Mouse (Mus musculus): ENCODE measurements around the gene Fads6.

Fads6 gene

DNA sequence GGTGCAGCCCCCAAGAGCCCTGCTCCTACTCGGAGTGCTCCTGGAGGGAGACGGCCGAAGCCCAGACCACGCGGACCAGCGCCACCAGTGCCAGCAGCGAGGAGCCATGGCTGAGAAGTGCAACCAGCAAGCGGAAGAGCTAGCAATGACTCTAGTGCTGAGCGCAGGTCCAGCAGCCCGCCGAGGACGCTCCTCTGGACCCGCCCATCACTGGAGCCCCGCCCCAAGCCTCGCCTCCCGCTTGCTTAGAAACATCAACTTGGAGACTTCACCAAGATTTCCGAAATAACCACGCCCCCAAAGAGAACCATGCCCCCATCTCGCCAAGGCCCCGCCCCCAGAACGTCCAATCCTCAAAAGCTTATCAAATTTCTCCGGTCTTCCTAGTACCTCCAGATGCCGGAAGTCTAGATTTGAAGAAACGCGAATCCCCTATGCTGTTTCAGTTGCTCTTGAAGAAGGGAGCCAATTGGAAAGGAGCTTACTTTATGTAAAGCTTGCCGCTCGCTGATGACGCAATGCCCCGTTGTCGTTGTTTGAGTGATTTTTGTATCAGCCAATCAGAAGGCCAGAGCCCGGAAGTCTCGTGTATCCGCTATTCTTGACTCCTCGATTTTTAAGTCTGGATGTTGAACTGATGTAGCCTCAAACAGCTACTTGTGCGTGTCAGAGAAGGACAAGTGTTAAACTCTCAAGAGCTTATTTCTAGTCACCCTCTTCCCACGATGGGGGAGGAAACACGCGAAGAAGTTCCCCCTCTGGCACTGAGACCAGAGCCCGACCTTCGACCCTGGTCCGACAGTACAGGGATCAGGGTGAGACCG lies 20.5 kb downstream of the Fads6 start, which contains the start of gene Fdxr:
Gene Fdxr (minus strand): TSS at position 271 of the 824 bp plus-strand sequence.
- peak; percentile 99 for DNase-seq (ENCODE audit: low spot score)

DNA sequence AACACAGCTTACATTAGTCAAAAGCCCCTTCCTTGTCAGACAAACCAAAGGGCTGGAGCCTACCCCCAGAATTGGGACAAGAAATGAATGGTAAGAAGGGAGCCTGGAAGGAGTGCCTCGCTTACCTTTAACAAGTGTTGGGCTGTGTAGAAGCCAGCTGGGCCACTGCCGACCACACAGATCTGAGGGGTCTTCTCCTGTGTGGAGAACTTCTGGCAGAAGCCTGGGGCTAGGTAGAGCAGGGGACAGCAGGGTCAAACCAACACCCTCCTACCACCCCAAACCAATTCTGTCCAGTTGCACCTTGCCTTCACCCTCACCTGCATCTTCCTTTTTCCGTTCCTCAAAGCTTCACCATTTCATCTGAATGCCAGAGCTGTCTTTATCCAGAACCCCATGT lies 21.5 kb downstream of the Fads6 start:
- no peak for DNase-seq (ENCODE audit: low spot score)

DNA sequence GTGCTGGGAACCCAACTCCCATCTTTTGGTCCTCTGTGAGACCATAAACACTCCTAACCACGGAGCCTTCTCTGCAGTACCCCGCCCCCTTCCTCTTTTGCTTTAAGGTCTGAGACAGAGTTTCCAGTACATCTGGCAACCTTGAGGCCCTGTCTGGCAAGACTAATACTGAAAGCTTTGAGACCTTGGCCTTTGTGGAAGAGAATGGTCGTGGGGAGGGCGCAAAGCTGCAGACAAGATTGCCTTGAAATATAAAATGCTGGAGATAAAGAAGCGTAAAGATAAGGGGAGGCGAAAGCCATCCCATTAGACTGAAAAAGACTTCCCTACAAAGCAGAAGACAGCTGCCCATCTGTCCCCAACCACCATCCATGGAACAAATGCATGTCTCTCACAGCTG lies 22.0 kb downstream of the Fads6 start:
- DNase-seq (ENCODE audit: low spot score), result no peak

DNA sequence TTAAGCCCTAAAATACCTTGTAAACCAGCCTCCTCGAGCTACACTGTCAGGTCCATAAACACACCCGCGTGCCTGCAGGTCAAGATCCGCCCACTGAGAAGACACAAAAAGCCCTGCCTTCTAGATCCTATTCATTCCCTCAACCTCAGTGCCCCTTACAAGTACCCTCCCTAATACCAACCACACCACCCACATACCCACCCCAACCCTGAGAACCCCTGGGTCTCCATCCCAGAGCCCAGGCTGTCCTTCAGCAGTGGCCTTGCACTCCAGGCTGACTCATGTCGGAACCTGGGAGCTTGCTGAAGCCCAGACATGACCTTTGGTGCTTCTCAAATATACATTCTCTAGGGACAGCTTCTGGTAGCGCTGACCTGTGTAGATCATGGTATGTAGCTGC lies 22.7 kb downstream of the Fads6 start:
- DNase-seq (ENCODE audit: low spot score), result no peak

- DNase-seq (ENCODE audit: low spot score), result no peak
Measured at GRCm38 (mm10) chr11:115274178-115274577, 23.3 kb downstream of the Fads6 start.

DNA sequence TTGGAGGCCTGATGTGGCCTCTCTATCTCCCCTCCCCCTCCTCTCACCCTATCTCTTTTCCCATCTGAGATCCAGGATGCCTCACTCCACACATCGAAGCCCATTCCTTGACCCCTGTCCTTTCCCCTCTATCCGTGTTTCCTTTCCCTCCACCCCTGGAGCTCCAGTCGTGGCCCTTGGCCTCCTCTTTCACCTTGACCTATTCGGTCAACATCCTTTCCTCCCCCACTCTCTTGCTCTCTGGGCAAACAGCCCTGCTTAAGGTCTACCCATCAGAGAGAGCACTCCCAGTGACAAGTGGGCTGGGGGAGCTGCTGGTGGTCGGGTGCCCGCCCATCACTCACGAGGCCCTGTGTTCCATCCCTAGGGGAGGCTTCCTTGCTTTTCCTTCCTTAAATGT lies 23.7 kb downstream of the Fads6 start:
- no peak for DNase-seq (ENCODE audit: low spot score)

DNA sequence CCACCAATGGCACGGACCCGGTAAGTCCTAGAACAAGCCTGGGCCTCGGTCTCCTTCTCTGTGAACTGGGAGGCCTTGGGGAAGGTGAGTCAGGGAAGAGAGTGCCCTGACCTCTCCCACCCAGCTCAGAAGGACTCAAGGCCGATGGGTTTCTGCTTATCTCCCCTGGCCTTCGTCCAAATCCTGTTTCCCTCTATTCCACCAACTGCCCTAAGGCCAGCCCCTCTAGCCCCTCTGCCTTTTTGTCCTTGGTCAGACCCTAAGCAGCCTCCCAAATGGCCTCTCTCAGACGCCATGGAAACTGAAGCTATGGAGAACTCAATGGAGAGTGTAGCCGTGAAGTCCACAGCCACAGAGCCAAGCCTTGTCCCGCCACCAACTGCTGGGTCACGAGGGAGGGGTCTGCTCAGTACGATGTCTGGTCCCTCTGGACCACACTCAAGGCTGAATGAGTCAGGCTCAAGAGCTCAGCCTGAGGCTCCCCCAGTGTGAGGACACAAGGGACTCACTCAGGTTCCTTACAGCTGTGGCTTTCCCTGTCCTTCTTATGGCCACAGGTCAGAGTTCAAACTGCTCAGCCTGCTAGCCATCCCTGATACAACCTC lies 24.5 kb downstream of the Fads6 start:
- DNase-seq (ENCODE audit: low spot score), result no peak

GRCm38 (mm10) chr11:115271481-115271880 lies 26.0 kb downstream of the Fads6 start:
- no peak for DNase-seq (ENCODE audit: low spot score)

GRCm38 (mm10) chr11:115271052-115271451 lies 26.4 kb downstream of the Fads6 start:
- DNase-seq (ENCODE audit: low spot score), result no peak

GRCm38 (mm10) chr11:115270148-115270861 lies 27.2 kb downstream of the Fads6 start:
- peak; percentile 76 for DNase-seq (ENCODE audit: low spot score)

DNA sequence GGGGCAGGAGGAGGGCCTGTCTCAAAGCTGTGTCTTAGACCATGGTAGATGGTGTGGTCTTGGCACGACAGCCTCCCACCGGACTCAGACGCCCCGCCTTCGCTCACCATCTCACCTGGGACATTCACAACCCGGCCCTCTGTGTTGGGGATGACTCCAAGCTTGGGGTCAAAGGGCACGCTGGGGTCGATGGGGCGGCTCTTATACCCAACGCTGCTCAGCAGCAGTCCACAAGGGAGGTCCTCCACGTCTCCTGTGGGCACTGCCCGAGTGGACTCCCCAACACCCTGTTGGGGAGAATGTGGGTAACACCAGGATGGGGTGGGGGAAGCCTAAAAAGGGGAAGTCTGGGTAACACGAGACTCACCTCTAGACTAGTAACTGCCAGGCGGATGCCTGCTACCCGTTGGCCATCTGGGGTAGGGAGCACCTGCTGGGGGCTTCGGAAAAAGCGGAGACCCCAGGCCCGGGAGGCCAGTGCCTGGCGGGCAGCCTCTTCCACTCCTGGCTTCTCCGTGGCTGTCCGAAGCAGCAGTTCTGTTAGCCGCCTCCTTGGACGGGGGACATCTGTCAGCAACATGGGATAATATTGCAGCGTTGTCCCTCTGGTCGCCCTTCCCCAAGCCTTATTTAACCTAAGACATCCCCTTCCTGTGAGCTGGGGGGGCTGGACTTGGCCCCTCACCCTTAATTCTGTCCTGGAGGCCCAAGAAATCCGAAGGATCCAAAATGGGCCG lies 28.0 kb downstream of the Fads6 start:
- DNase-seq (ENCODE audit: low spot score), result no peak

DNA sequence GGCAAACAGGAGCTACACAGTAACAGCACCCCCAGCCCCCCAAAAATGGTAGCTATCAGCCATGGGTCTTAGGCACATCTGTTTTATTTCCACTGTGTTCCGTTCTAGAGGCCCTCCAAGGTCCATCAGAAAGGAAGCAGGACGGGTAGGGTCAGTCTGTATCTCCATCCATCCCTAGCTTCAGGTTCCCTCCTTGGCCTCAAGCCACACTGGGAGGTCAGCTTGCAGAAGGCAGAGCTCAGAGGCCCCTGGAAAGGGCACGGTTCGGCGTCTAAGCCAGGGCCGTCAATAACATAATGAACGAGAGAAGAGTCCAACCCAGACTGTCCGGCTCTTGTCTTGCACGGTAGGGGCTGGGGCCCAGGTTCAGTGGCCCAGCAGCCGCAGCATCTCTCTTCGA lies 29.5 kb downstream of the Fads6 start:
- DNase-seq (ENCODE audit: low spot score), result no peak

GRCm38 (mm10) chr11:115267061-115267883 lies 30.2 kb downstream of the Fads6 start, which contains the start of gene Grin2c:
TSS of gene Grin2c (minus strand) at chr11:115267243.
- no peak for DNase-seq (ENCODE audit: low spot score)

DNA sequence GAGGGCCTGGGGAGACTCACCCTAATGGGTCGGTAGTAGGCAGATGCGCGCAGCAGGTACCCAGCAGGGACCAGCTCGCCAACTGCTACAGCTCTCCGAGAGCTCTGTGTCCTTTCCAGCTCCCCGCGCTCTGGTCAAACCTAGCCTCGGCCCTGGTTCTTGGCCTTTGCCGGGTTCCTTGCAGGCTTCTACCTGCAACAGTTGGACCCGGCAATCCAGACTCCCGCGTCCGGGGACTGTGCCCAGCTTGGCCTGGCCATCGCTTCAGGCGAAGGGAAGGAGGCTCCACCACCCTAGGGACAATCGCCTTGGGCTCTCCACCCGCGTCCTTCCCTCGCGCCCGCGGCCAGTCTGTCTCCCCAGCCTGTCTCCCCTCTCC lies 31.1 kb downstream of the Fads6 start:
- no peak for DNase-seq (ENCODE audit: low spot score)

- no peak for DNase-seq (ENCODE audit: low spot score)
Measured at GRCm38 (mm10) chr11:115265771-115266399, 31.6 kb downstream of the Fads6 start.

DNA sequence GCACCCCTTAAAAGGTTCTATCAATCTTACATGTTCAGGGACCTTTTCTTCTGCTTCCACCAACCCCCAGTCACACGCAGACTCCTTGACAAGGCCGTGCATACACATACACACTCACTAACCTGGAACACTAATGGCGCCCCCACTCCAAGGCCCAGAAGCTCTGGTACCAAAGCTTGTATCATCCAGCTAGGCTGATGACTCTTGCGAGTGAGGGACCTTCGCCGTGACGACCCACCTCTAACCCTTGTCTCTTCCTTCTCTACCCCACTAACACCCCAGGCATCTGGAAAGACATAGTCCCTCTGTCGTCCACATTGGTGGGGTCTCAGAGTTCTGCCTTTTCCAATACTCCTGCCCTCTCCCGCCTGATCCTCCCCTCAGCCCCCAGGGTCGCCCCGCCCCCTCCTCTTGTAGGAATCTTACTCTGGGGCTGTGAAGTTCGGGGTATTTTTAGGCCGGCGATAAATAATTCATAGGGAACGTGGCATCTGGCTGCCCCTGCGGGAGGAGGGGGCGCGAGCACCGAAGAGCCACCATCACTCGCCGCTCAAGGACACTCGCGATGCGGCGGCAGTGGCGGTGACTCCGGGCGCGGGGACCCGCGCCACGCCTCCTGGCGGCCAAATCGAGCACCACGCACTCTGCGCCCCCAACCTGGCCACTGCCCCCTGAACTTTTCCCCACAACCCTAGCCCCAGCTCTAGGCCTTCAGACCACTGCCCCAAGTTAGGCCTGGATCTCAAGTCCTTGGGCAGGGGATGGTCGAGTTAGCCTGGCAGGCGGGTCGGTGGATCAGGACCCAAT lies 32.4 kb downstream of the Fads6 start:
- no peak for DNase-seq (ENCODE audit: low spot score)

- DNase-seq (ENCODE audit: low spot score), result no peak
Measured at GRCm38 (mm10) chr11:115264136-115264861, 33.2 kb downstream of the Fads6 start.

DNA sequence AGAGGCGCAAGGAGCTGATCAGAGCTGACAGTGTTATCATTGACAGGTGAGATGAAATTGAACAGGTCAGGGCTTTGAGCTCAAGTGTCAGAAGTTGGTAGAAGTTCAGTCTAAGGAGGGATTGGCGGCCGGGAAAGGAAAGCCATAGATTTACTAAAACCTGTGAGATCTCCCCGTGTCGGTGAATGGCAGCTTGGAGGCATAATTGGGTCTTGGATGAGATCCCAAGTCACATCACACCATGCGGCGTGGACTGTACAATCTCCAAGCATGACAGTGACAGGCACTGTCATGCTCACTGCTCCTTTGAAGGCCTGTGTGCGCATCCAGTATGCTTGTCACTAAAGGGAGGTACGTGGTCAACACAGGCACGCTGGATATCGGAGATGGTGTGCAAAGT lies 34.5 kb downstream of the Fads6 start:
- DNase-seq (ENCODE audit: low spot score), result no peak

GRCm38 (mm10) chr11:115259134-115259533 lies 38.3 kb downstream of the Fads6 start:
- DNase-seq (ENCODE audit: low spot score), result no peak

Measured in urinary bladder, postnatal 14 days (tissue).